Mouse (Mus musculus) midbrain, embryonic 14.5 days (tissue): ENCODE results near the gene Ube2c. TPM values are rescaled to one million over a fixed set of nuclear protein-coding genes. Genes with fewer than 3 reads are reported as not detected.

Source experiments
- polyA plus RNA-seq: library from polyadenylated mRNA; unstranded; fragments of >200 nt; fragmentation: Nextera tagmentation; extraction: Ambion mirVana; gene quantifications from 2 replicates; pipeline ENCODE4 v1.2.1, GENCODE M21; 2014

Ube2c gene
- polyA plus RNA-seq, 1 experiment from 2014 or later, result 85.7 TPM

Other genes with a start within 250 kb of the Ube2c start
- gene Wfdc2, start 207.5 kb upstream of the Ube2c start, polyA plus RNA-seq, result 0.61 and 1.2 TPM in 2 replicates
- gene Spint3, start 196.4 kb upstream of the Ube2c start, polyA plus RNA-seq, result not detected in 2 replicates
- gene Wfdc6a, start 184.5 kb upstream of the Ube2c start, polyA plus RNA-seq, result not detected in 2 replicates
- gene Eppin, start 176.3 kb upstream of the Ube2c start, polyA plus RNA-seq, result not detected in 2 replicates
- gene Wfdc6b, start 156.4 kb upstream of the Ube2c start, polyA plus RNA-seq, result not detected in 2 replicates
- not detected in 2 replicates for gene Wfdc8, start 156.3 kb upstream of the Ube2c start, polyA plus RNA-seq
- not detected in 2 replicates for gene Wfdc16, start 131.1 kb upstream of the Ube2c start, polyA plus RNA-seq
- not detected in 2 replicates for gene Wfdc10, start 113.9 kb upstream of the Ube2c start, polyA plus RNA-seq
- gene Wfdc9, start 113.3 kb upstream of the Ube2c start, polyA plus RNA-seq, result not detected in 2 replicates
- gene Wfdc11, start 95.8 kb upstream of the Ube2c start, polyA plus RNA-seq, result not detected in 2 replicates
- gene Wfdc13, start 84.8 kb upstream of the Ube2c start, polyA plus RNA-seq, result not detected in 2 replicates
- gene Spint4, start 71.4 kb upstream of the Ube2c start, polyA plus RNA-seq, result not detected in 2 replicates
- gene Spint5, start 54.6 kb upstream of the Ube2c start, polyA plus RNA-seq, result not detected in 2 replicates
- 0.80 and 1.1 TPM in 2 replicates for gene Wfdc3, start 24.0 kb upstream of the Ube2c start, polyA plus RNA-seq
- gene Dnttip1, start 23.9 kb upstream of the Ube2c start, polyA plus RNA-seq, result 49.1 and 55.0 TPM in 2 replicates
- gene Tnnc2, start 10.1 kb downstream of the Ube2c start, polyA plus RNA-seq, result not detected in 2 replicates
- 22.1 and 34.5 TPM in 2 replicates for gene Snx21, start 15.9 kb downstream of the Ube2c start, polyA plus RNA-seq
- gene Acot8, start 35.0 kb downstream of the Ube2c start, polyA plus RNA-seq, result 17.1 and 18.5 TPM in 2 replicates
- 14.7 and 15.6 TPM in 2 replicates for gene Zswim3, start 35.2 kb downstream of the Ube2c start, polyA plus RNA-seq
- 27.8 and 30.5 TPM in 2 replicates for gene Zswim1, start 52.8 kb downstream of the Ube2c start, polyA plus RNA-seq
- 0.29 TPM in 1 of 2 replicates, not detected in the other for gene Spata25, start 58.6 kb downstream of the Ube2c start, polyA plus RNA-seq
- 77.1 and 88.2 TPM in 2 replicates for gene Ctsa, start 63.0 kb downstream of the Ube2c start, polyA plus RNA-seq
- gene Neurl2, start 63.6 kb downstream of the Ube2c start, polyA plus RNA-seq, result 5.1 and 6.9 TPM in 2 replicates
- 29.8 and 91.1 TPM in 2 replicates for gene Pltp, start 87.8 kb downstream of the Ube2c start, polyA plus RNA-seq
- gene Pcif1, start 109.4 kb downstream of the Ube2c start, polyA plus RNA-seq, result 92.8 and 99.5 TPM in 2 replicates
- gene Zfp335, start 141.9 kb downstream of the Ube2c start, polyA plus RNA-seq, result 13.9 and 15.5 TPM in 2 replicates
- 29.7 and 29.9 TPM in 2 replicates for gene Mmp9, start 170.9 kb downstream of the Ube2c start, polyA plus RNA-seq
- 53.8 and 63.0 TPM in 2 replicates for gene Slc12a5, start 190.9 kb downstream of the Ube2c start, polyA plus RNA-seq